Comparison of ENCODE assay signal across 20 mouse cellular contexts in the genomic region with DNA sequence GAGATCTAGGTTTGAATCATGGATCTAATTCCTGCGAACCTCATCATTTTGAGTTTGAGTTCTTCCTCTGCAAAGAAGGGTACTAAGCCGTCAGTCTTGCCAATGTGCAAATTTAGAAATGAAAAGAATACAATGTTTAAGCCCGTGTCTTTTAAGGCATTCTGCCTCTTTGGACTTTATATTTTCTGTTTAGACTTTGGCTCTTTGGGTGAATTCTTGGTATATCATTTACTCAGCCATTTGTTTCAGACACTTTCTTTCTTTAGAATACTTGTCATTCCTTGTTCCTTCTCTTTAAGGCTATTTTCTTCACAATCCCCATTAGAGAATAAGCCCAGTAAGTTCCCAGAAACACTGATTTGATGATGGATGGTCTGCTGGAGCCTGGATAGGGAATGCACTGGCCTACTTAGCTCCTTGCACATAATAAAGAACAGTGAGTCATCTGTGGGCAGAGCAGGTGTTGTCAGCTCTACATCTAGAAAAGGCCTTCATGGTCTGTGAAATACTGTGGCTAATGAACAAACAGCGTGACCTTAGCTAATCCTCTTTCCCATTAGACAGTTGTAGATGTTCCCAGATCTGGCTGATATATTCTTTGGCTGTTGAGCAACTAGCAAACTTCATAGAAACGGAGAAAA. TPM values are rescaled to one million over a fixed set of nuclear protein-coding genes. Genes with fewer than 3 reads are reported as not detected.
DNase-seq lines count a peak whose midpoint lies in the region; ATAC-seq lines count a peak whose summit lies in the region.
"Had no signal": no experiment of that assay in that cellular context is flagged by ENCODE, and none has a peak within 500 bp of the region (broad histone marks: within the 10 kb centered on the region; RNA-seq: fewer than 3 reads in every experiment).

No protein-coding gene starts in this region.

- peak; percentile 57 for DNase-seq in kidney, adult 11 months
- DNase-seq in kidney, postnatal 25 days, result no peak
- DNase-seq in brain, adult 2 months (ENCODE audit: low read depth, low spot score), result peak; percentile 64
- peak; percentile 44 to 67 for DNase-seq in kidney, adult 8-10 months
- DNase-seq in lung, postnatal 10 days, result peak; percentile 56
- DNase-seq in left cerebral cortex, postnatal 10 days (ENCODE audit: extremely low spot score in 1 of 2, low spot score in 2 of 2), result no peak
- DNase-seq in urinary bladder, postnatal 36 days (ENCODE audit: low spot score in 2 of 2), result no peak
- DNase-seq: cerebellum, postnatal 14 days; heart, postnatal 4 days; liver, embryonic 13.5 days; thymus, adult 2 months had no signal

- no peak for ATAC-seq in inflammation-experienced regulatory T-cells, adult 6 months
- ATAC-seq: activated CD4-positive, CD25-positive, alpha-beta regulatory T cell, adult 4 months; CD4-positive, CD25-positive, alpha-beta regulatory T cell, adult 4 months; intestine, embryonic 15.5 days had no signal

- intact Hi-C loops in left cerebral cortex, postnatal 10 days (cut with DNase I), result no loop called here

RNA-seq across cellular contexts. Expression of a gene that starts 59.5 kb away (rescaled TPM):
- not detected for total RNA-seq in left cerebral cortex, postnatal 10 days (2021)
- not detected for polyA plus RNA-seq in inflammation-experienced regulatory T-cells, adult 6 months (2017; shearing (Covaris generic))
- total RNA-seq: gastrocnemius, adult 18-20 months; heart, postnatal 4 days; left cerebral cortex, postnatal 36 days; monocyte, adult 5-6 weeks had no signal
- polyA plus RNA-seq: activated CD4-positive, CD25-positive, alpha-beta regulatory T cell, adult 4 months; CD4-positive, CD25-positive, alpha-beta regulatory T cell, adult 4 months; heart, embryonic 10.5 days; intestine, embryonic 15.5 days; liver, embryonic 13.5 days; neural tube, embryonic 15.5 days; thymus, adult 2 months had no signal

Comparison
In these comparisons a context has a peak if more than half of its experiments do, and no peak if none do; other contexts are left out.
1. DNase-seq: peak in kidney, adult 11 months (single experiment), brain, adult 2 months (single experiment), kidney, adult 8-10 months (2 of 2) and lung, postnatal 10 days (single experiment); none in kidney, postnatal 25 days (0 of 2), left cerebral cortex, postnatal 10 days (0 of 2) and urinary bladder, postnatal 36 days (0 of 2).